Mouse (Mus musculus): Measurements from ENCODE around the gene Pde4b. TPM values are rescaled to one million over a fixed set of nuclear protein-coding genes. Genes with fewer than 3 reads are reported as not detected.

Gene Pde4b
- polyA plus RNA-seq, 1 experiment: 0.81 TPM

- Histone ChIP-seq H3K36me3 (ENCODE audit: control insufficient read depth, insufficient read depth, low read length, poor library complexity, severe bottlenecking) (no peaks in the 10 kb centered on the region), H3K9me3 (replicated peaks; ENCODE audit: control insufficient read depth, insufficient read depth, low read length, poor library complexity, severe bottlenecking) (no peaks in the 10 kb centered on the region), H3K9ac (ENCODE audit: low read depth, poor library complexity, severe bottlenecking) (no peak overlapping the region), H3K4me3 (ENCODE audit: low read depth, low read length) (no peak overlapping the region), H3K27ac (ENCODE audit: insufficient read depth, low read length) (no peak overlapping the region), H3K27me3 (ENCODE audit: control insufficient read depth, insufficient read depth, low read length, poor library complexity, severe bottlenecking) (no peaks in the 10 kb centered on the region), H3K4me1 (ENCODE audit: control insufficient read depth, insufficient read depth, low read length) (no peaks in the 10 kb centered on the region)
- no peak for TF ChIP-seq POLR2A (IDR thresholded peaks at IDR 0.05; ENCODE audit: insufficient read depth, low read length)
- no peak for TF ChIP-seq CTCF (IDR thresholded peaks at IDR 0.05; ENCODE audit: low read depth, low read length)
- no peak for TF ChIP-seq EP300 (IDR thresholded peaks at IDR 0.05; ENCODE audit: insufficient read depth, low read depth, low read length)
Observed at GRCm38 (mm10) chr4:102368105-102368735, 280.9 kb downstream of the Pde4b start.

GRCm38 (mm10) chr4:102374614-102375013 lies 287.3 kb downstream of the Pde4b start:
- Histone ChIP-seq H3K27ac (ENCODE audit: insufficient read depth, low read length) (no peak overlapping the region), H3K9me3 (replicated peaks; ENCODE audit: control insufficient read depth, insufficient read depth, low read length, poor library complexity, severe bottlenecking) (no peaks in the 10 kb centered on the region), H3K4me3 (ENCODE audit: low read depth, low read length) (no peak overlapping the region), H3K9ac (ENCODE audit: low read depth, poor library complexity, severe bottlenecking) (no peak overlapping the region), H3K4me1 (ENCODE audit: control insufficient read depth, insufficient read depth, low read length) (no peaks in the 10 kb centered on the region), H3K36me3 (ENCODE audit: control insufficient read depth, insufficient read depth, low read length, poor library complexity, severe bottlenecking) (no peaks in the 10 kb centered on the region), H3K27me3 (ENCODE audit: control insufficient read depth, insufficient read depth, low read length, poor library complexity, severe bottlenecking) (no peaks in the 10 kb centered on the region)
- TF ChIP-seq POLR2A (IDR thresholded peaks at IDR 0.05; ENCODE audit: insufficient read depth, low read length) (no peak), EP300 (IDR thresholded peaks at IDR 0.05; ENCODE audit: insufficient read depth, low read depth, low read length) (no peak), CTCF (IDR thresholded peaks at IDR 0.05; ENCODE audit: low read depth, low read length) (no peak)

DNA sequence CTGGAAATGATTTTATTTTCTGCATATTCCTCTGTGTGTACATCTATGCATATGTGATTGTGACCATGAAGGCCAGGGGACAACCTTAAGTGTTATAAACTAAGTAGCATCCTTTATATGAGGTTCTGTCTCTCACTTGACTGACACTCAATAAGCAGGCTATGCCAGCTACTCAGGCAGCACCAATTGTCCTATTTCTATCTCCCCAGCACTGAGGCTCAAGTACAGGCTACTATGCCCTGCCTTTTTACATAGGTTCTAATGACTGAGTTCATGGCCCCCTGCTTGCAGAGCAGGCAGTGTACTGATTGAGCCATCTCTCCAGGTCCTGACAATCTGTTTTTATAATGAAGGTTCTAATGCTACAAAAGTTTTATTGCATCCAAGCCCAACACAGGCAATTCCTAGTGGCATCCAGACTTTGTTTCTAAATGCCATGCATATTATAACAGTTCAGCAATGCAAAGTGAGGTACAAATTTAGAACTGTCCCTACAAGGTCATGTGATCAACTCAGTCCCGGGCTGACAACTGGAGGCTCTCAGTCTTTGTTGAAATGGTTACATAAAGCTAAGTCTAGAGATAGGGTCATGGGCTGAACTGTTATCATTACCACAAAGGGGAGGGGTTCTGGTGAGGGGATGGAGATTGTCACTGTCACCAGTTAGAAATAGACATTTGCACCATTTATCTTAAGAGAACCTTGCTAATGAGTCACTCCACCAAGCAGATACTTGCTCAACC lies 295.6 kb downstream of the Pde4b start:
- no peaks in the 10 kb centered on the region for H3K9me3 ChIP-seq (replicated peaks; ENCODE audit: control insufficient read depth, insufficient read depth, low read length, poor library complexity, severe bottlenecking)
- H3K9ac ChIP-seq (ENCODE audit: low read depth, poor library complexity, severe bottlenecking): no peak overlapping the region
- no peaks in the 10 kb centered on the region for H3K36me3 ChIP-seq (ENCODE audit: control insufficient read depth, insufficient read depth, low read length, poor library complexity, severe bottlenecking)
- TF ChIP-seq EP300 (IDR thresholded peaks at IDR 0.05; ENCODE audit: insufficient read depth, low read depth, low read length): no peak
- no peak for TF ChIP-seq POLR2A (IDR thresholded peaks at IDR 0.05; ENCODE audit: insufficient read depth, low read length)
- no peak for TF ChIP-seq CTCF (IDR thresholded peaks at IDR 0.05; ENCODE audit: low read depth, low read length)
- H3K27ac ChIP-seq (ENCODE audit: insufficient read depth, low read length): no peak overlapping the region
- no peaks in the 10 kb centered on the region for H3K27me3 ChIP-seq (ENCODE audit: control insufficient read depth, insufficient read depth, low read length, poor library complexity, severe bottlenecking)
- no peaks in the 10 kb centered on the region for H3K4me1 ChIP-seq (ENCODE audit: control insufficient read depth, insufficient read depth, low read length)
- no peak overlapping the region for H3K4me3 ChIP-seq (ENCODE audit: low read depth, low read length)

DNA sequence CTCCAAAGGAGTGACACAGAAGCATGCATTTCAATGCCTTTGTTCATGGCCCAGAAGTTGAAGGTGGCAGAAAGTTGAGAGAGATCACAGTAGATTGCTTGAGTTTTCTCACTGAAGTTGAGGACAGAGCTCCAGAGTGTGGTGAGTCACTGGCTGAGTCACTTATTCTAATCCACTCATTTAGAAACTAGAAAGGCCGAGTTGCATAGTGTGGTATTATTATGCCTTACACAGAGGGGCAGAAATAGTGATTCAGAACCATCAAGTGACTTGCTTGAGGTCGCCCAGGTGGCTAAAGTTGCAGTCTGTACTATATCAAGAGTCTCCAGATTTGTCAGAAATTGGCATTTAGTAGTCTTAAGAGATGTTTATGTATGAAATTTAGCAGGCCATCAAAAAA lies 306.3 kb downstream of the Pde4b start:
- Histone ChIP-seq H3K9me3 (replicated peaks; ENCODE audit: control insufficient read depth, insufficient read depth, low read length, poor library complexity, severe bottlenecking) (0 out of 2 replicates have a peak, but pooled peaks cover 3% of the 10 kb centered on the region), H3K4me1 (ENCODE audit: control insufficient read depth, insufficient read depth, low read length) (no peaks in the 10 kb centered on the region), H3K36me3 (ENCODE audit: control insufficient read depth, insufficient read depth, low read length, poor library complexity, severe bottlenecking) (no peaks in the 10 kb centered on the region), H3K27me3 (ENCODE audit: control insufficient read depth, insufficient read depth, low read length, poor library complexity, severe bottlenecking) (no peaks in the 10 kb centered on the region), H3K9ac (ENCODE audit: low read depth, poor library complexity, severe bottlenecking) (no peak overlapping the region), H3K27ac (ENCODE audit: insufficient read depth, low read length) (no peak overlapping the region), H3K4me3 (ENCODE audit: low read depth, low read length) (no peak overlapping the region)
- TF ChIP-seq EP300 (IDR thresholded peaks at IDR 0.05; ENCODE audit: insufficient read depth, low read depth, low read length) (no peak), CTCF (IDR thresholded peaks at IDR 0.05; ENCODE audit: low read depth, low read length) (no peak), POLR2A (IDR thresholded peaks at IDR 0.05; ENCODE audit: insufficient read depth, low read length) (no peak)

GRCm38 (mm10) chr4:102397334-102397733 lies 310.0 kb downstream of the Pde4b start:
- no peak for TF ChIP-seq EP300 (IDR thresholded peaks at IDR 0.05; ENCODE audit: insufficient read depth, low read depth, low read length)

DNA sequence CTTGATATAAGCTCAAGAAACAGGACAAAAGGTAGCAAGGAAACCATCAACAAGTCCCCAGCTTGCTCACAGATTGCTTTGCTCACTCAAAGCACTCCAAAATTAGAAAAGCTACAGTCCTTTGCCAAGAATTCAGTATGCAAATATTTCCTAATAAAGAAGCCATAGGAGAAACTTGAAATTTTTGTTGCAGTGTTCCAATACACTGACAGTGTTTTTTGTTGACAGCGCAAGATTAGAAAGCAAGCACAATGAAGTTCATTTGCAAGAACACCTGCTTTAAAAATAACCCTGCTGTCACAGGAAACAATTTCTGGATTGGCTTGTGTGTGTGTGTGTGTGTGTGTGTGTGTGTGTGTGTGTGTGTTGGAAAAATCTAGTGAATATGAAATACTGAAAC lies 311.2 kb downstream of the Pde4b start:
- TF ChIP-seq POLR2A (IDR thresholded peaks at IDR 0.05; ENCODE audit: insufficient read depth, low read length) (no peak), CTCF (IDR thresholded peaks at IDR 0.05; ENCODE audit: low read depth, low read length) (no peak), EP300 (IDR thresholded peaks at IDR 0.05; ENCODE audit: insufficient read depth, low read depth, low read length) (no peak)
- H3K9me3 ChIP-seq (replicated peaks; ENCODE audit: control insufficient read depth, insufficient read depth, low read length, poor library complexity, severe bottlenecking): 0 out of 2 replicates have a peak, but pooled peaks cover 3% of the 10 kb centered on the region
- H3K27ac ChIP-seq (ENCODE audit: insufficient read depth, low read length): no peak overlapping the region
- no peak overlapping the region for H3K9ac ChIP-seq (ENCODE audit: low read depth, poor library complexity, severe bottlenecking)
- H3K27me3 ChIP-seq (ENCODE audit: control insufficient read depth, insufficient read depth, low read length, poor library complexity, severe bottlenecking): no peaks in the 10 kb centered on the region
- H3K36me3 ChIP-seq (ENCODE audit: control insufficient read depth, insufficient read depth, low read length, poor library complexity, severe bottlenecking): no peaks in the 10 kb centered on the region
- no peaks in the 10 kb centered on the region for H3K4me1 ChIP-seq (ENCODE audit: control insufficient read depth, insufficient read depth, low read length)
- no peak overlapping the region for H3K4me3 ChIP-seq (ENCODE audit: low read depth, low read length)

More at GRCm38 (mm10) chr4:102397334-102397733, 310.0 kb downstream of the Pde4b start:
- Histone ChIP-seq H3K27me3 (ENCODE audit: control insufficient read depth, insufficient read depth, low read length, poor library complexity, severe bottlenecking) (no peaks in the 10 kb centered on the region), H3K9me3 (replicated peaks; ENCODE audit: control insufficient read depth, insufficient read depth, low read length, poor library complexity, severe bottlenecking) (0 out of 2 replicates have a peak, but pooled peaks cover 3% of the 10 kb centered on the region), H3K9ac (ENCODE audit: low read depth, poor library complexity, severe bottlenecking) (no peak overlapping the region), H3K27ac (ENCODE audit: insufficient read depth, low read length) (no peak overlapping the region), H3K4me3 (ENCODE audit: low read depth, low read length) (no peak overlapping the region), H3K4me1 (ENCODE audit: control insufficient read depth, insufficient read depth, low read length) (no peaks in the 10 kb centered on the region), H3K36me3 (ENCODE audit: control insufficient read depth, insufficient read depth, low read length, poor library complexity, severe bottlenecking) (no peaks in the 10 kb centered on the region)

All from ES-Bruce4 (cell line).